Mouse (Mus musculus): ENCODE results near the gene Ssbp4. TPM values are rescaled to one million over a fixed set of nuclear protein-coding genes. Genes with fewer than 3 reads are reported as not detected.

Ssbp4 gene
- polyA plus RNA-seq, 1 experiment: 133 TPM

DNA sequence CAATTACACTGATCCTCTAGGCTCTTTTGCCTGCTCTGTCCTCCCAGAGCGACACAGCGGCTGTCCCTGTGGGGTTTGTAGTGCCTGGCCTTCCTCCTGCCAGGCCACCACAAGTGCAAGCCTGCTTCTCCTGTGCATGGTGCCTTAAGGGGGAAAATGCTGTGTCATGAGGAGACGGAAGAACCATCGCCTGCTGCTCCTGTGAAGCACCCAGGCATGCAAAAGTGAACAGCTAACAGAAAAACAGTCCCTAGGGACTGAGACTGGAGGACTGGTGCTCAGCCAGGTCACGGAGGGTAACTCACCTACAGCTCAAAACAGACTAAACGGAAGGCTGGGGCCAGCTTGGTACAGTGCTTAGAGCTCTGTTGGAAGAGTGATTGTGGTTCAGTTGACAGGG, 26.9 kb upstream of the Ssbp4 start:
- H3K27me3 ChIP-seq (ENCODE audit: control insufficient read depth, insufficient read depth, insufficient read length): no peaks in the 10 kb centered on the region
- no peak for TF ChIP-seq SRF (IDR thresholded peaks at IDR 0.05; ENCODE audit: control insufficient read depth, insufficient read length, low read depth)
- TF ChIP-seq MYOD1 (IDR thresholded peaks at IDR 0.05; ENCODE audit: control insufficient read depth in 1 of 3, insufficient read length in 2 of 3, low read depth in 2 of 3): no peak
- H3K79me2 ChIP-seq (ENCODE audit: control insufficient read depth, insufficient read depth): no peaks in the 10 kb centered on the region
- H3ac ChIP-seq (ENCODE audit: control insufficient read depth, insufficient read length): no peak overlapping the region
- H3K4me2 ChIP-seq (ENCODE audit: low read depth): no peak overlapping the region
- H3K36me3 ChIP-seq (ENCODE audit: control insufficient read depth, insufficient read depth): no peaks in the 10 kb centered on the region
- H3K4me3 ChIP-seq: no peak overlapping the region

DNA sequence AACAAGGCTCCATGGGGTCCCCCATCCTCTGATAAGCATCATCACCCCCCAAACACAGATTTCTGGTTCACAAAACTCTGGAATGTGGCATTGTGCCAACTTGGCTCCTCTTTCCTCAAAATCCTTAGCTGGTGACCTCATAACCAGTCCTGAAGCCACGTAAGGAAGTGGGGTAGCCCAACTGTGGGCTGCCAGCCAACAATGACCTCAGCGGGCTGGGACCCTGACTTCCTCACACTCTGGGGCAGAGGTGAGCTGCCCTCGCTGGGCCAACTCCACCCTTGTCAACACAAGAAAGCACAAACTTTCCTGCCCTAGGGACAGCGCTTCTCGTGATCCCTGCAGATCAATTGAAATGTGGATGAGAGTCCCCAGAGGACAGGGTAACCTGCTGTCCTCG, 25.4 kb upstream of the Ssbp4 start:
- peak overlapping the region; percentile 30 for H3K4me2 ChIP-seq (ENCODE audit: low read depth)
- TF ChIP-seq MYOD1 (IDR thresholded peaks at IDR 0.05; ENCODE audit: control insufficient read depth in 1 of 3, insufficient read length in 2 of 3, low read depth in 2 of 3): no peak
- TF ChIP-seq E2F4 (IDR thresholded peaks at IDR 0.05; ENCODE audit: insufficient read depth): no peak
- no peak for TF ChIP-seq MAX (IDR thresholded peaks at IDR 0.05; ENCODE audit: low read depth)
- TF ChIP-seq SRF (IDR thresholded peaks at IDR 0.05; ENCODE audit: control insufficient read depth, insufficient read length, low read depth): no peak
- TF ChIP-seq POLR2A (IDR thresholded peaks at IDR 0.05; ENCODE audit: insufficient read length, low read depth): no peak
- no peaks in the 10 kb centered on the region for H3K36me3 ChIP-seq (ENCODE audit: control insufficient read depth, insufficient read depth)
- no peak overlapping the region for H3K4me3 ChIP-seq
- H3K79me2 ChIP-seq (ENCODE audit: control insufficient read depth, insufficient read depth): no peaks in the 10 kb centered on the region
- no peaks in the 10 kb centered on the region for H3K27me3 ChIP-seq (ENCODE audit: control insufficient read depth, insufficient read depth, insufficient read length)
- no peak overlapping the region for H3ac ChIP-seq (ENCODE audit: control insufficient read depth, insufficient read length)

DNA sequence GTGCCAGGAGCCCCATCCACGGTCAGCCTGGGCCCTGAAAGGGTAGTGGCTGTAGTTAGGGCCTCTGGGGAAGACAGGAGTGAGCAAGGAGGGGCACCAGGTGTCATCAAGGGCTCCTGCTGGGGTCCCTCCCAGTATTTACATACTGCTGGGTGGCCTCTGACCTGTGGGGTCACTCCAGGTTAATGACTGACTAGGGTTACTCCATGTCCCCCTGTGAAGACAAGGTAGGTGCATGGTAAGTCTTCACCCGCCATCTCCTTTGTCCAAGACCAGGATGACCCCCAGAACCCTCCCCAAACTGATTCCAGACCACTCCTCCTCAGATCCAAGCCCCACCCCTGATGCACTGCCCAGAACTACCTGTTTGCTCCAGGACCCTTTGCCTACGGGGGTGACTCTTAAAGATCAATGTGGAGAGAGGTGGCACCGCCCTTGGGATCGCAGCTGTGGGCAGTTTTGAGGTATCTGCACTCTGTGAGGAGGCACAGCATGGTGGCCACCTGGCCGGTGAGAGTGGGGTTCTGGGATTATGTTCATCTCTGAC, 23.7 kb upstream of the Ssbp4 start, which contains the start of gene Gdf15:
Gene Gdf15, minus strand, starts transcription at position 111 of the 547 bp plus-strand sequence.
- H3K79me2 ChIP-seq (ENCODE audit: control insufficient read depth, insufficient read depth): no peaks in the 10 kb centered on the region
- H3K4me2 ChIP-seq (ENCODE audit: low read depth): no peak within 1 kb of the TSS
- H3K4me3 ChIP-seq: peak within 1 kb of the TSS; percentile 52
- H3K27me3 ChIP-seq (ENCODE audit: control insufficient read depth, insufficient read depth, insufficient read length): no peaks in the 10 kb centered on the region
- H3ac ChIP-seq (ENCODE audit: control insufficient read depth, insufficient read length): no peak within 1 kb of the TSS
- H3K36me3 ChIP-seq (ENCODE audit: control insufficient read depth, insufficient read depth): no peaks in the 10 kb centered on the region
- TF ChIP-seq E2F4 (IDR thresholded peaks at IDR 0.05; ENCODE audit: insufficient read depth) (no peak), USF1 (IDR thresholded peaks at IDR 0.05; ENCODE audit: low read depth) (no peak), CEBPB (IDR thresholded peaks at IDR 0.05; ENCODE audit: insufficient read depth, poor library complexity, severe bottlenecking) (no peak), POLR2AphosphoS2 (IDR thresholded peaks at IDR 0.05; ENCODE audit: insufficient read length, low read depth) (no peak), SRF (IDR thresholded peaks at IDR 0.05; ENCODE audit: control insufficient read depth, insufficient read length, low read depth) (no peak)

DNA sequence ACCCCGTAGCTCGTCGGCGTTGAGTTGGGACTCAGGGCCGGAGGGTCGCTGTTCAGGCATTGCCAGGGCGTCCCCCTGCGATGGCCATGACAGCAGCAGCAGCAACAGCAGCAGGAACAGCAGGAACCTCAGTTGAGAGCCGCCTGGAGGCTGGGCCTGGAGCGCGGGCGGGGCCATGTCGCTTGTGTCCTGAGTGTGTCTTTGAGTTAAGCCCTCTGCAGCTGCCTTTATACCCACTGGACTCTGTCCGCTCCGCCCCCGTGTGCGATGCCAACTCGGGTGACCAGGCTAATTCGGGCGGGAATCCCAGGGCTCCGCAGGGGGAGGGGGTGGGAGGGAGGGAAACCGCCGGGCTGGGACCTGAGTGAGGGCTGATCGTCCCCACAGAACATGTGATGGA, 22.8 kb upstream of the Ssbp4 start:
- H3K4me2 ChIP-seq (ENCODE audit: low read depth): no peak overlapping the region
- H3K79me2 ChIP-seq (ENCODE audit: control insufficient read depth, insufficient read depth): no peaks in the 10 kb centered on the region
- no peaks in the 10 kb centered on the region for H3K27me3 ChIP-seq (ENCODE audit: control insufficient read depth, insufficient read depth, insufficient read length)
- peak; percentile 89 for TF ChIP-seq POLR2A (IDR thresholded peaks at IDR 0.05; ENCODE audit: insufficient read length, low read depth)
- peak in 1 of 3 experiments; percentile 29 for TF ChIP-seq MYOG (IDR thresholded peaks at IDR 0.05; ENCODE audit: control insufficient read depth in 1 of 3, insufficient read depth in 1 of 3, insufficient read length in 2 of 3, low read depth in 2 of 3)
- TF ChIP-seq USF1 (IDR thresholded peaks at IDR 0.05; ENCODE audit: low read depth): no peak
- TF ChIP-seq E2F4 (IDR thresholded peaks at IDR 0.05; ENCODE audit: insufficient read depth): no peak
- TF ChIP-seq TCF12 (IDR thresholded peaks at IDR 0.05; ENCODE audit: insufficient read depth, poor library complexity, severe bottlenecking): no peak
- TF ChIP-seq REST (IDR thresholded peaks at IDR 0.05; ENCODE audit: insufficient read depth, insufficient read length): no peak
- peak; percentile 91 for TF ChIP-seq POLR2AphosphoS2 (IDR thresholded peaks at IDR 0.05; ENCODE audit: insufficient read length, low read depth)
- no peak for TF ChIP-seq CEBPB (IDR thresholded peaks at IDR 0.05; ENCODE audit: insufficient read depth, poor library complexity, severe bottlenecking)
- H3ac ChIP-seq (ENCODE audit: control insufficient read depth, insufficient read length): no peak overlapping the region
- H3K36me3 ChIP-seq (ENCODE audit: control insufficient read depth, insufficient read depth): no peaks in the 10 kb centered on the region
- H3K4me3 ChIP-seq: peak overlapping the region; percentile 52

DNA sequence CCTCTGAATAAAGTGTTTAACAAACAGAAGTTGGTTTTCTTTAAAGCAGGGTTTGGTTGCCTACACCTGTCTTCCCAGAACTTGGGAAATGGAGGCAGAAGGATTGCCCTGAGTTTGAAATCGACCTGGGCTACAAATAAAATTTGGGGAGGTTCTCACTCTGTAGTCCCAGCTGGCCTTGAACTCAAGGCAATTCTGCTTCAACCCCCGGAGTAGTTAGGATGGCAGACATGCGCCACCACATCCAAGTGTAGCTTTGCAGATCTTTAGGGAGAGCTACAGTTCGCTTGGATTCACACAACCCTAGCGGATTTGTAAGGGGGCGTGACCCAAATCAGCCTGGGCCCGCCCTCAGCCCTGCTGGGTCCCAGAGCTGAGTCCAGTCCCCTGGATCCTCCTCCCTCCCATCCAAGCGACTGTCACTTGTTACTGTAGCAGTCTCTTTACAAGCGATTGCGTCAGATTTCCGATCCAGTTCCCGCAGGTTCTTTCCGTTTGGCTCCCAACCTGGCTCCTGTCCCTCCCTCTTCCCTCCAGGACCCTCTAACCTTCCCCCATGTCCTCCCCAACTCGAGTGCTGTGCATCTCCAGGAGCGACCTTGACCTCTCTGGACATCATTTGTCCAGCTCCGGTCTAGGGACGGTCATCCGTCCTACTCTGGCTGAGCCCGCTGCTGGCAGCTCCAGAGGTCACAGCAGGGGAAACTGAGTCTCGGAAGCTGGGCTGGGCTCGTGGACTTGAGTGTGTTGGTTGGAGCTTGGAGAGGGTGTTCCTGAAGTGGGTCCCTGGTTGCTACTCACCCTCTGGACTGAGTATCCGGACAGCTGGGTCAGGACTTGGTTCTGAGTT, 22.1 kb upstream of the Ssbp4 start:
- no peak for TF ChIP-seq POLR2AphosphoS2 (IDR thresholded peaks at IDR 0.05; ENCODE audit: insufficient read length, low read depth)
- peak; percentile 82; the same call in 1 of the 2 replicates for TF ChIP-seq CEBPB (IDR thresholded peaks at IDR 0.05; ENCODE audit: insufficient read depth, poor library complexity, severe bottlenecking)
- TF ChIP-seq REST (IDR thresholded peaks at IDR 0.05; ENCODE audit: insufficient read depth, insufficient read length): no peak
- peak; percentile 15 for TF ChIP-seq POLR2A (IDR thresholded peaks at IDR 0.05; ENCODE audit: insufficient read length, low read depth)
- TF ChIP-seq TCF12 (IDR thresholded peaks at IDR 0.05; ENCODE audit: insufficient read depth, poor library complexity, severe bottlenecking): no peak
- no peak for TF ChIP-seq USF1 (IDR thresholded peaks at IDR 0.05; ENCODE audit: low read depth)
- Histone ChIP-seq H3K4me2 (ENCODE audit: low read depth) (peak overlapping the region; percentile 70), H3K36me3 (ENCODE audit: control insufficient read depth, insufficient read depth) (no peaks in the 10 kb centered on the region), H3K79me2 (ENCODE audit: control insufficient read depth, insufficient read depth) (no peaks in the 10 kb centered on the region), H3K4me3 (peak overlapping the region; percentile 52), H3K27me3 (ENCODE audit: control insufficient read depth, insufficient read depth, insufficient read length) (no peaks in the 10 kb centered on the region), H3ac (ENCODE audit: control insufficient read depth, insufficient read length) (peak overlapping the region; percentile 20)

Data from myocyte (in vitro differentiated cells).